Mouse (Mus musculus): ENCODE measurements at regions not wholly inside any gene's neighbourhood (a gene's known extent, or its start where the extent isn't known, plus 50 kb on each side); places are given as distances from the start of the nearest gene placed in this dataset.

DNA sequence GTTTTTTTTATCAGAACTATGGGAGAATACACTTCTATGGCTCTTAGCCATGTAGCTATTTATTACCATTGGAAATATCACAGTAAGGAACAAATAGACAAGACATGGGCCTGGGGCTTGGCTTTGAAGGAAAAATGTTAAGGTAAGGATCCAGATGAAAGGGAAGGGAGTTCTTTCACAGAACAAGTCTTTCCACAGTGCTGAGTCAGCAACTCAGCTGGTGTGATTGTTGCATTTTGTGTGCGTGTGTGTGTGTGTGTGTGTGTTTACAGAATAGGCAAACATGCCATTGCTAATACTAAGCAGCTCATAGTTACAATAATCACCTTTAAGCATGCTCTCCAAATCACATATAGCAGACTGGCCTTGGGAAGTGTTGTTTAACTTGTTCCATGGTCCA is 1056.6 kb upstream of the Lrrc6 start:
- TF ChIP-seq CTCF (IDR thresholded peaks at IDR 0.05; ENCODE audit: insufficient read depth, low read depth, low read length), result no peak
- no peak for TF ChIP-seq POLR2A (IDR thresholded peaks at IDR 0.05; ENCODE audit: insufficient read depth, low read depth, low read length)
- H3K27ac ChIP-seq (ENCODE audit: insufficient read depth, low read depth, low read length), result no peak overlapping the region
- no peaks in the 10 kb centered on the region for H3K4me1 ChIP-seq (ENCODE audit: control insufficient read depth, insufficient read depth, low read length)
- WGBS, result 94% methylated on average over 1 of the region's 1 CpGs
- H3K4me3 ChIP-seq (ENCODE audit: insufficient read depth, low read depth, low read length), result no peak overlapping the region

DNA sequence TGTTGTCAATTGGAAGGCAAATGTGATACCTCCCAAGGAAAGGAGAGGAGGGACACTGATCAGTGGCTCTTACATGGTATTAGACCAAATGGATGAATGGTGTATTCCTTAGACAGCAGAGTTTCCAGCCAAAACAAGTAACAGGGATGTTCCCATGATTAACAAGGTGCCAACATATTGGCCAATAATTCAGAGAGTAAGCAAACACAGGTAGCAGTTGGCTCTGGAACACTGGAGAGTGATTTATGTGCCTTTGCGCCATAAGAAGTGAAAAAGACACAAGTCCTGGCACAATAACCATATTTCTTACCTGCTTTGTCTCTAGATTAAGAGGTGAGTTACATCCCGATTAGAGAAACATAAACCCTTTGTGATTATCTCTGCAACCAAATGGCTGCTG is 1051.2 kb upstream of the Lrrc6 start:
- Histone ChIP-seq H3K27ac (ENCODE audit: insufficient read depth, low read depth, low read length) (no peak overlapping the region), H3K4me1 (ENCODE audit: control insufficient read depth, insufficient read depth, low read length) (no peaks in the 10 kb centered on the region), H3K4me3 (ENCODE audit: insufficient read depth, low read depth, low read length) (no peak overlapping the region)
- 83% methylated on average over 2 of the region's 2 CpGs for WGBS
- TF ChIP-seq POLR2A (IDR thresholded peaks at IDR 0.05; ENCODE audit: insufficient read depth, low read depth, low read length), result no peak
- TF ChIP-seq CTCF (IDR thresholded peaks at IDR 0.05; ENCODE audit: insufficient read depth, low read depth, low read length), result no peak

DNA sequence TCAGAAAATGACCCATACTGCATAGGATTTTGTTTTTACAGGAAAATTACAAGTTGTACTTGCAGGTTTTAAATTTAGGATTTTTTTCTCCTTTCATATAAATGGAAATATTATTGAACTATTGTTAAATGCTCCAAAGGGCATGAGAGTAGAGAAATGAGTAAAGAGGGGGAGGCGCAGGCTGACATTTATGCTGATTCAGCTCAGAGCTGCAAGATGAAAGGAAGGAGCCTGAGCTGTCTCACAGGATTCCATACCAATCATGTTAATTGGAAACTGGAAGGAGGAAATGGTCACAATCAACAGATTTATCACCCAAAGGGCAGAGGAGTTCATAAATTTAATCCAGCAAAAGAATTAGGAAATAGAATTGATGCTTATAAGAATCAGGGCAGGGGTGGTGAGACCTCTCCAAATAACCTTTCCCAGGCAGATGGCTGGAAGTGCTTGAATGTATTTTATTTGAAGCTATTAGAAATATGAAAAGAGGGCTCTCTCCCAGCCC is 1046.2 kb upstream of the Lrrc6 start:
- WGBS, result 100% methylated on average over 1 of the region's 1 CpGs
- no peaks in the 10 kb centered on the region for H3K4me1 ChIP-seq (ENCODE audit: control insufficient read depth, insufficient read depth, low read length)
- no peak overlapping the region for H3K27ac ChIP-seq (ENCODE audit: insufficient read depth, low read depth, low read length)
- H3K4me3 ChIP-seq (ENCODE audit: insufficient read depth, low read depth, low read length), result no peak overlapping the region
- TF ChIP-seq CTCF (IDR thresholded peaks at IDR 0.05; ENCODE audit: insufficient read depth, low read depth, low read length), result no peak
- no peak for TF ChIP-seq POLR2A (IDR thresholded peaks at IDR 0.05; ENCODE audit: insufficient read depth, low read depth, low read length)

DNA sequence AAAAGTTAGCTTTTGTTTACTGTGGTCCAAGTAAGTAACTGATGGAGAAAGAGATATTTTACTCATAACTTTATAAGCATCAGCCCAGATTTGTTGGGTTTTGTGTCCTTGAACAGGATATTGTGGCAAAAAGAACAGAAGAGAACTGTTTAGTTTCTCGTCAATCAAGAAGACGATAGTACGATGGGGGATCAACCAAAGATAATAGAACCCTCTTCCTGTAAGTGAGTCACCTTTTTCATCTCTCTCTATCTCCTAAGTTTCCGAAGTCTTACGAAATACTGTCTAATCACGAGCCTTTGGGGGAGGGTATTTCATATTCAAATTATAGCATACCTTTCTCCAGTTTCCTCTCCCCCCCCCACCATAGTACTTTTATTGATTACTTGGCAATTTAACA is 1045.0 kb upstream of the Lrrc6 start:
- H3K4me1 ChIP-seq (ENCODE audit: control insufficient read depth, insufficient read depth, low read length), result no peaks in the 10 kb centered on the region
- H3K27ac ChIP-seq (ENCODE audit: insufficient read depth, low read depth, low read length), result no peak overlapping the region
- no peak overlapping the region for H3K4me3 ChIP-seq (ENCODE audit: insufficient read depth, low read depth, low read length)
- TF ChIP-seq CTCF (IDR thresholded peaks at IDR 0.05; ENCODE audit: insufficient read depth, low read depth, low read length) (no peak), POLR2A (IDR thresholded peaks at IDR 0.05; ENCODE audit: insufficient read depth, low read depth, low read length) (no peak)
- WGBS, result 94% methylated on average over 6 of the region's 6 CpGs

DNA sequence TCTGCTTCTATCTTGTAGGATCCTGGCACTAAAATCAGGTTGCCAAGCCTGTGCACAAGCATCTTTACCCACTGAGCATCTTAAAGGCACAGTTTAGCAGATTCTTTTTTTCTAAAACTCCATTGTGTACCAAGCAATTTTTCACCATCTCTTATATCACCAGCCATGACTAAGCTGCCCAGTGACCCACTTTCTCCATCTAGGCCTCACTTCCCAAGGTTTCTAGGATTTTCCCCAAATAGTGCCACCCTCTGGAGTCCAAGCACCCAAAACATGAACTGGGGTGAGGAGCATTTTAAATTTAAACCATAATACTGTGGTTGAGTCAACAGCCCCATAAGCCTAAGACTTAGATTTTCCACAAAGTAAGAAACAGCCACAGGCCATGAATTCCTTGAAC is 1013.0 kb upstream of the Lrrc6 start:
- Histone ChIP-seq H3K4me3 (ENCODE audit: insufficient read depth, low read depth, low read length) (no peak overlapping the region), H3K27ac (ENCODE audit: insufficient read depth, low read depth, low read length) (no peak overlapping the region), H3K4me1 (ENCODE audit: control insufficient read depth, insufficient read depth, low read length) (no peaks in the 10 kb centered on the region)
- no peak for TF ChIP-seq POLR2A (IDR thresholded peaks at IDR 0.05; ENCODE audit: insufficient read depth, low read depth, low read length)
- no peak for TF ChIP-seq CTCF (IDR thresholded peaks at IDR 0.05; ENCODE audit: insufficient read depth, low read depth, low read length)

DNA sequence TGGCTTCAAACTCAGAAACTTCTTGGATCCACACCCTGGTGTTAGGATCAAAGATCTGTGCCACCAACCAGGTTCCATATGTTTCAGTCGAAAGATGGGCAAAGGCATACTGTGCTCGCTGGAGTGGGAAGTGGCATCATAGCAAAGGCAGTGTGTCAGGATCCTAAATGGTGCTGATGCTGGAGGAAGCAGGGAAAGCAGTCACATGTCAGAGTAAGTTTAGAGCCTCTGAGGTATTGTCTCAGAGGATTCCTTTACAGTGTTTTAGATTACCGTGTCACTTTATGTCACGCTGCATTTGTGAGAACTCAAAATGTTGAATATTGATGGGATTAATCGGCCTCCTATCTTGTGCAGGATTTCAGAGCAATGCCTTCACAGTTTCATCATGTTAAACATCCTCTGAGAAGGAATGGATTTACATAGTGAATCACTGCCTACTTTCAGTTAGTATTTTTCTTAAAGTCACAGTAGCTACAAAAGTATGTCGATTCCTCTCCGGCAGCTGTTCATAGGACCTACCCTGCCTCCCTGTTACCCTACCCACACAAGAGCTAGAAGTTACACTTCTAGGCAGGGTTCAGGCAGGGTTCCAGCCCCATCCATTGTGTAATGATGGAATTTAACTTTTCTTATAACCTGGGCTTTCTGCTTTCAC is 994.4 kb upstream of the Lrrc6 start:
- TF ChIP-seq POLR2A (IDR thresholded peaks at IDR 0.05; ENCODE audit: insufficient read depth, low read depth, low read length), result no peak
- no peak for TF ChIP-seq CTCF (IDR thresholded peaks at IDR 0.05; ENCODE audit: insufficient read depth, low read depth, low read length)
- Histone ChIP-seq H3K4me3 (ENCODE audit: insufficient read depth, low read depth, low read length) (no peak overlapping the region), H3K4me1 (ENCODE audit: control insufficient read depth, insufficient read depth, low read length) (no peaks in the 10 kb centered on the region), H3K27ac (ENCODE audit: insufficient read depth, low read depth, low read length) (no peak overlapping the region)
- WGBS, result 88% methylated on average over 7 of the region's 7 CpGs

DNA sequence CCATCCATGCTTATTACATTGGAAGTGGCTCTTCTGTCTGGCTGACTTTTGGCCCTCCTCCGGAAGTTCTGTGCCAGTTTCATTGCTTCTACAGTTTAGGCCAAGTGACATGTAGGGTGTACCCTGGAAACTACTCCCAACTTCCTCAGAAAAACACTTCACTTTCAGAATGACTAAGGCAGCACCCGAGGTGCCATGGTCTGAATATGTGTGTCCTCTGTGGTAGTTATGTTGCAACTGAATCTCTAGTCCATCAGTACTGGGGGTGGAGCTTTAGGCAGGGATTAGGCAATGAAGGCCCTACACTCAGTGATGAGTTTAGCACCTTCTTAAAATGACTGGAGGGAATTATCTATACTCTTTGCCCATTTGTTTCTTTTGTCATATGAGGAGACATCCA is 981.0 kb upstream of the Lrrc6 start:
- H3K4me1 ChIP-seq (ENCODE audit: control insufficient read depth, insufficient read depth, low read length), result no peaks in the 10 kb centered on the region
- 89% methylated on average over 2 of the region's 2 CpGs for WGBS
- no peak for TF ChIP-seq CTCF (IDR thresholded peaks at IDR 0.05; ENCODE audit: insufficient read depth, low read depth, low read length)
- no peak overlapping the region for H3K27ac ChIP-seq (ENCODE audit: insufficient read depth, low read depth, low read length)
- no peak overlapping the region for H3K4me3 ChIP-seq (ENCODE audit: insufficient read depth, low read depth, low read length)

DNA sequence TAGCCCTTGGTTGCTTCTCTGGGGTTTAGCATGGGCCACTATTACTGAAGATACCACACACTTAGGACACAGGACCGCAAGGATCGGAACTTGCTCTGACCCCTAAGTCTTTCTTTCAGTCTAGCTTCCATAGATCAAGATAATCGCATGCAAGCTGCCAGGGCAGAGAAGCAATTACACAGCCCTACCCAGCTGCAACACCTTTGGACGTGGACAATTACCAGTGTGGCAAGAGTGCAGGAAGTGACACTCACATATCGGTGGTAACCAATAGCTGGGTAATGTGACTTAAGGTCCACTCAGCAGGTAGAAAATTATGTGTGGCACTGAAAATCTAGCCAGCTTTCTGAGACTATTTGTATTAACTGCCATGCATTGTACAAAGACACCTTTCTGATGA is 973.6 kb upstream of the Lrrc6 start:
- Histone ChIP-seq H3K27ac (ENCODE audit: insufficient read depth, low read depth, low read length) (no peak overlapping the region), H3K4me3 (ENCODE audit: insufficient read depth, low read depth, low read length) (no peak overlapping the region), H3K4me1 (ENCODE audit: control insufficient read depth, insufficient read depth, low read length) (no peaks in the 10 kb centered on the region)
- 98% methylated on average over 5 of the region's 5 CpGs for WGBS
- TF ChIP-seq POLR2A (IDR thresholded peaks at IDR 0.05; ENCODE audit: insufficient read depth, low read depth, low read length) (no peak), CTCF (IDR thresholded peaks at IDR 0.05; ENCODE audit: insufficient read depth, low read depth, low read length) (no peak)

DNA sequence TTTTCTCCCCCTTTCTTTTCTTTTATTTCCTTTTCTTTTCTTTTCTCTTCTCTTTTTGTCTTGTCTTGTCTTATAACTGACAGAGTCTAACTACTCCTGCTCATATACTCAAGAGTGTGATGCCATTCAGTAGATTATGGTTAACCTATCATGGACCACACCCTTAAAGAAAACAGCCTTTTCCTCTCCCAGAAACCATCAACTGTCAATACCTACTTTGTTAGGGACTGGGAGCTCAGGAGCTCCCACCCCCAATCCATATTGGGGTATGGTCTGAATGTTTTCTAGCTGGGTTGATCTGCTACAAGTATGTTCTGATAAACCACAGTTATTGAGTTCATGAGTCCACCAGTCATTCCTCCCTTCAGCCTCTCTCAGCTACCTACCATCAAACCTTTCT is 972.3 kb upstream of the Lrrc6 start:
- Histone ChIP-seq H3K27ac (ENCODE audit: insufficient read depth, low read depth, low read length) (no peak overlapping the region), H3K4me1 (ENCODE audit: control insufficient read depth, insufficient read depth, low read length) (no peaks in the 10 kb centered on the region), H3K4me3 (ENCODE audit: insufficient read depth, low read depth, low read length) (no peak overlapping the region)
- no peak for TF ChIP-seq CTCF (IDR thresholded peaks at IDR 0.05; ENCODE audit: insufficient read depth, low read depth, low read length)
- no peak for TF ChIP-seq POLR2A (IDR thresholded peaks at IDR 0.05; ENCODE audit: insufficient read depth, low read depth, low read length)

DNA sequence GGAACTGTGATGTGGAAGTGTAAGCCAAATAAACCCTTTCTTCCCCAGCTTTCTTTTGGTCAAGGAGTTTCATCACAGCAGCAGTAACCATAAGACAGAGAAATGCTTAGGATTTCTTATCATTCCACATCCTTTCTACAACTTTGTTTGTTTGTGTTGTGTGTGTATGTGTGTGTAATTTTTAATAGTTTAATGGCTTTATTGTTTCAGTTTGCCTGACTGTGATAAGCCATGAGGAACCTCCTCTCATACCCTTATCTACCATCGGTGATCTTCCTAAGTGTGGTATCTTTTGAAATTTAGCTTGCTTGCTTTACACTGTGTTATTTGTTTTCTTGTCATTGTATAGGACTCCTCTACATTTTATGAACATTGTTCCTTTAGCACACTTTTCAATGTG is 970.6 kb upstream of the Lrrc6 start:
- Histone ChIP-seq H3K4me3 (ENCODE audit: insufficient read depth, low read depth, low read length) (no peak overlapping the region), H3K27ac (ENCODE audit: insufficient read depth, low read depth, low read length) (no peak overlapping the region), H3K4me1 (ENCODE audit: control insufficient read depth, insufficient read depth, low read length) (no peaks in the 10 kb centered on the region)
- WGBS, result 100% methylated on average over 1 of the region's 1 CpGs
- TF ChIP-seq CTCF (IDR thresholded peaks at IDR 0.05; ENCODE audit: insufficient read depth, low read depth, low read length), result no peak
- TF ChIP-seq POLR2A (IDR thresholded peaks at IDR 0.05; ENCODE audit: insufficient read depth, low read depth, low read length), result no peak
